Mouse (Mus musculus) gastrocnemius, adult 8-10 months (tissue): ENCODE results near the gene C1galt1c1. TPM values are rescaled to one million over a fixed set of nuclear protein-coding genes. Genes with fewer than 3 reads are reported as not detected.

Source experiments
- DNase-seq, 2 experiments: peaks; one replicate each; pipeline ENCODE4 v3.0.0; 2022; ENCODE audit warnings: low spot score in 2 of 2
- total RNA-seq, 4 experiments: library from RNA; stranded (reverse); gene quantifications; 2 replicates each; pipeline ENCODE4 v1.2.4; 2022

C1galt1c1 gene
- 10 to 100 TPM in 3 of 4 experiments, 1 to 10 TPM in 1; 9.6 to 12.6 (median 11.9) TPM for total RNA-seq

DNA sequence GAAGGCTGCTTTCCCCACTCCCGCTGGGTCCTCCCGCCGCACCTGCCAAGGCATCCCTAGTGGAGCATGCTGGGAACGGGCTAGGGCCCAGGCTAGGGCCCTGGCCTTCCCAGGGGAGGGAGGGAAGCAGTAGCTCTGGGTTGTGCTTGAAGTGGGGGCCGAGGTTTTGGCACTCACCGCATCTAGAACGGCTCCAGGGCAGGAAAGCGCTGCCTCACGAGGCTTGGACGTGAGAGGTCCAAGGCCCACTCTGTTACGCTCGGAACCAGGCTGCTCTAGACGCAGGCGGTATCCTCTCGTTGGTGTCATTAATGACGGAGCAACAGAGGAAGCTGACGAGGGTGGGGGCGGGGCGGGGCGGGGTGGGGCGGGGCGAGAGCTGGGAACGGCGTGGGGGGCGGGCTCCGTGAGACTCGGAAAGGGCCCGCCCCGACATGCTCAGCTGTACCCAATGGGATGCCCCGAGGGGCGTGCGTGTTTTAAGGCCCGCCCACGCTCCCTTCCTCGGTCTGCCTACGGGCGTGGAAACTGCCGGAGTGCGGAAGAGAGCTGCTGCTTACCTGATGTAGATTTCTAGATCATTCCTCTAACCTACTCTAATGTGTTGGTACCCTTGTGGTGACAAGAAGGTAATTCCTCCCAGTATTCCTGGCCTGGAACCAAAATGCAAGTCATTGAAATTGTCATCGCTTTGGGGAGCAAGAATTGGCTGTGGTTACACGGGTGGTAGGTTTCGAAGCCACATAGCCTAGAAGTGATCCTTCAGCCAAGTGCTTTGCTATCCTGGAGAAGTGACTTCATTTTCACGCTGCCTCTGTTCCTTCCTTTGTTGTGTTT lies at the start of gene C1galt1c1:
C1galt1c1 (minus strand) TSS at position 287 of the 837 bp plus-strand sequence.
- peak; percentile 85 to 87 for DNase-seq

DNA sequence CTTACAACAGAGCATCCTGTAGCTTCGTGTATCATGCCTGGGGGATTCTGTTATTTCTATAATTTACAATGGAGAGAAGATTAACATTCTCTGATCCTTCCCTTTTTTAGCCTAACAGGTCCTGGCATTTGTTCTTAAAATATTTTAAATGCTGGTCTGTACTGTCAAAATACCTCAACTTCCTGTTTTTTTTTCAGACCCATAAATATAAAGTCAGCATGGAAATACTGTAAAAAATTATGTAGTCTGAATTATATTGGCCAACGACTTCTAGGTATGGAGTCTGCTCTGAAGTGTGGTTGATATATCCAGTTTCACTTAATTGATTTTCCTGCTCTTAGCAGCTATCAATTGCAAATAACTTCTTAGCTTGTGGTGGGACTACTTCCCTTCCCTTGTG lies 47.1 kb upstream of the C1galt1c1 start:
- DNase-seq, result no peak

- DNase-seq, result no peak
Observed at GRCm38 (mm10) chrX:38669111-38669903, 34.4 kb upstream of the C1galt1c1 start.

GRCm38 (mm10) chrX:38656206-38656883 lies 21.5 kb upstream of the C1galt1c1 start:
- DNase-seq, result no peak

- DNase-seq, result no peak
Observed at GRCm38 (mm10) chrX:38654681-38655080, 19.8 kb upstream of the C1galt1c1 start.

DNA sequence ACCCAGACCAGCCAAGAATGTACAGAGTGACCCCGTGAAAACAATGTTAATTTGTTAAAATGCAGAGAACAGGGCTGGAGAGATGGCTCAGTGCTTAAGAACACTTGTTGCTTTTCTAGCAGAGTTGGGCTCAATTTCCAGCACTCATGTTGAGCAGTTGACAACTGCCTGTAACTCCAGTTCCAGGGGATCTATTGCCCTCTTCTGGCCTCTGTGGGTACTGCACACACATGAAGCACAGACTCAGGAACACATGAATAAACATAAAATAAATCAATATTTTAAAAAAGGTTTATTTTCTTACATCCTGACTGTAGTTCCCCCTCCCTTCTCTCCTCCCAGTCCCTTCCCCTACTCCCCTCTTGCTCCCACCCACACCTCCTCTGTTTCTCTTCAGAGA lies 18.3 kb upstream of the C1galt1c1 start:
- no peak for DNase-seq

GRCm38 (mm10) chrX:38651167-38651566 lies 16.3 kb upstream of the C1galt1c1 start:
- no peak for DNase-seq

GRCm38 (mm10) chrX:38650404-38651039 lies 15.6 kb upstream of the C1galt1c1 start:
- no peak for DNase-seq

DNA sequence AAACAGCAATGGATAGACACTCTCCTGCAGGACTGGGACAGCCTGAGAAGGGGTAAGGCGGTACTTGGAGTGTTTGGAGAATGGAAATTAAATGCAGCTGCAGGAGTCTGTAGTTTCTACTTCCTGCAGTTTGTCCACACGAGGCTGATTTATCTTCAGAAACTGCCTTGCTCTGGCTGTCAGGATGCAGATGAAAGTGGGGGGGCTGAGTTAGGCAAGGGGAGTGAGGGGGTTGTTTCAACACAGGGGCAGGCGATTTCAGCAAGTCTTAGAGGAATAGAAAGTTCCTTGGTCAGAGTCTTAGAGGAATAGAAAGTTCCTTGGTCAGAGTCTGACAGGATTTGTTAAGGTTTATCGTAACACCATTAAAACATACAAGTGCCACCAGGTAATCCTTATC lies 7.3 kb upstream of the C1galt1c1 start:
- no peak for DNase-seq

GRCm38 (mm10) chrX:38641435-38641834 lies 6.5 kb upstream of the C1galt1c1 start:
- no peak for DNase-seq

DNA sequence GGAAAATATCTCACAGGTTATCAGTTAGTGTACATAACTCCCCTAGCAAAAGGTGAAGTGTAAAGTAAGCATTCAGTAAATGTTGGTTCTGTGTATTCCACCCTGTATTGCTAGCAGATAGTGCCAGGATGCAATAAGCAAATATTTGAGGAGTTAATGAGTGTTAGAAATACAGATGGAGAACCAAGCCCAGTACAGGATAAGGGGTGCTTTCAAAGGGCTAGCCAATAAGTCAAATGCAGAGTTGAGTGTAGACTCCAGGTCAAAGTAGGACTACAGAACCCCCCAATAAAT lies 698 bp upstream of the C1galt1c1 start:
- DNase-seq, result no peak

GRCm38 (mm10) chrX:38600995-38601369 lies 33.9 kb downstream of the C1galt1c1 start:
- DNase-seq, result no peak

DNA sequence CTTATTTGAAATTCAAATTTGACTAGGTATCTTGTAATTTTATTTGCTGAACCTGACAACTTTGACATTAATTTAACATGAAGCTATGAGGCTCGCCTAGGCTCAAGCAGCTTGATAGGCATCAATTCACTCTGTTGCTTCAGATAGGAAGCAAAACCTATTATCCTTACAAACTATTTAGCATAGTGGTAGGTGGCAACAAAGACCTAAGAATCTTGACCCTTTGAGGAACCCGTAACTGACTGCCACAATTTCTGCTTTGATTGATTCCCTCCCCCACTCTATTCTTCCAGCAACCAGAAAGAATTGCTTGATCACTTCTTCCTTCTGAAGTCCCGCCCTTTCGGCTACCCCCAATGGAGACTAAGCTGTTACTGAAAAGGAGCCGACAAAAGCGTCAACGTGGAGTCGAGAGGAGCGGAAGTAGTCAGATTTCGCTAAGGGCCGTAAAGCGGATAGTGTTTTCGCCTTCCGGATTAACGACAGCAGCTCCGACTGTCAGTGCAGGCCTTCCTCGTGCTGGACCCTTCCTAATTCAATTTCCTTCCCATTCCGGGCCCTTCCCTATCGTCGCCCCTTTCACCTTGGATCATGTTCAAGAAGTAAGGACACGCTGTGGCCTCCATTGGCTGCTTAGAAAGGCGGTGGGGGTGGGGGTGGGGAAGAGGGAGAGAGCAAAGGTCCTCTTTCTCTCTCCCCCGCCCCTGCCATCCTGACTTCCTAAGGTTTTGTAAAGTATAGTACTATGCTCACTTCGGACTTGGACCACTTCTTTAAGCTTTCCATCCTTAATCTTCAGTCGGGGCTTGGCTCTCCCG lies 34.5 kb downstream of the C1galt1c1 start, which contains the start of gene Mcts1:
Mcts1 (plus strand) TSS at position 402 of the 818 bp plus-strand sequence.
- DNase-seq, result peak; percentile 45 to 50

GRCm38 (mm10) chrX:38593180-38593889 lies 41.6 kb downstream of the C1galt1c1 start:
- DNase-seq, result no peak

GRCm38 (mm10) chrX:38591749-38592148 lies 43.1 kb downstream of the C1galt1c1 start:
- DNase-seq, result no peak

- no peak for DNase-seq
Observed at GRCm38 (mm10) chrX:38589827-38590226, 45.1 kb downstream of the C1galt1c1 start.

- DNase-seq, result no peak
Observed at GRCm38 (mm10) chrX:38583261-38583660, 51.6 kb downstream of the C1galt1c1 start.

- no peak for DNase-seq
Observed at GRCm38 (mm10) chrX:38581140-38581539, 53.7 kb downstream of the C1galt1c1 start.
